Mouse (Mus musculus) embryo, embryonic 10.5 days (tissue): ENCODE results near the gene Ugt1a6a.
A peak's percentile ranks its signal among the peaks of the same experiment; 100 is the strongest.
"Not testable (repeated sequence)": the region's sequence is repeated elsewhere in the genome, so short reads cannot be mapped to it uniquely, and the experiment has no call there.

ENCODE experiments used
- DNase-seq: peaks from one replicate; pipeline ENCODE4 v3.0.0-alpha.2; 2015; ENCODE audit warnings: low spot score

The Ugt1a6a gene

DNA sequence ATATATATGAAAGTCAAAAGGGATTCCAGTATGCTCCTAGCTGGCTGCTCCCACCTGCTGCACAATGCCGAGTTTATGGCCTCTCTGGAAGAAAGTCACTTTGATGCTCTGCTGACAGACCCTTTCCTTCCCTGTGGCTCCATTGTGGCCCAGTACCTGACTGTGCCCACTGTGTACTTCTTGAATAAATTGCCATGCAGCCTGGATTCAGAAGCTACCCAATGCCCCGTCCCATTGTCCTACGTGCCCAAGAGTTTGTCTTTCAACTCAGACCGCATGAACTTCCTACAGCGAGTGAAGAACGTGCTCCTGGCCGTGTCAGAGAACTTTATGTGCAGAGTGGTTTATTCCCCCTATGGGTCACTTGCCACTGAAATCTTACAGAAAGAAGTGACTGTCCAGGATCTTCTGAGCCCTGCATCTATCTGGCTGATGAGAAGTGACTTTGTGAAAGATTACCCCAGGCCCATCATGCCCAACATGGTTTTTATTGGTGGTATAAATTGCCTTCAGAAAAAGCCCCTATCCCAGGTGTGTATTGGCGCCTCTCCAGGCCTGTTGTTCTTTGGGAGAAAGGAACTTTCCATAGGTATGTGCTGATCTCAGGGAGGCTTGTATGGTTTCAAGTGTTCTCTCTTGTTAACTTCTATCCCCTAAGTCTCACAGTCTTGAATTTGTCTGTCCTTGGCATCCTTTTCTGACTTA, 77.9 kb downstream of the Ugt1a6a start:
- DNase-seq = peak; percentile 8

DNA sequence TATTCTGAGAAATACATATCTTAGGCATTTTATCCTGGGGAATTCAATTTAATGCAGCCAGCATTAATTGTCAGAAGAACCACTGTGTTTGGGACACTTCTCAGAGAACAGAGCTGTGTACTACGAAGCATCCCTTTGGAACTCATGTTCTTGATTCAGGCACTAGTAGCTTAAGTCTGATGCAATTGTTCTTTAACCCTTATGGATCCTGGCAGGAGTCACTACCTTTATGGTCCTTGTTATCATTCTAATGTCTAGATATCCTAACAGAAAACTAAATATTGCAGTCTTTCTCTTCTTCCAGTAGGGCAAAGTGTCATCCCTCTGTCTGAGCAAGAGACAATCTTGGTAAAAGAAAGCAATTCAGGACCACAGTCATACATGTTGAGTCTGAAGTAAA, 78.5 kb downstream of the Ugt1a6a start:
- DNase-seq = peak; percentile 14

- peak; percentile 4 for DNase-seq
Measured at GRCm38 (mm10) chr1:88213766-88214461, 79.3 kb downstream of the Ugt1a6a start.

GRCm38 (mm10) chr1:88214462-88214952, 79.9 kb downstream of the Ugt1a6a start:
- peak; percentile 13 for DNase-seq

DNA sequence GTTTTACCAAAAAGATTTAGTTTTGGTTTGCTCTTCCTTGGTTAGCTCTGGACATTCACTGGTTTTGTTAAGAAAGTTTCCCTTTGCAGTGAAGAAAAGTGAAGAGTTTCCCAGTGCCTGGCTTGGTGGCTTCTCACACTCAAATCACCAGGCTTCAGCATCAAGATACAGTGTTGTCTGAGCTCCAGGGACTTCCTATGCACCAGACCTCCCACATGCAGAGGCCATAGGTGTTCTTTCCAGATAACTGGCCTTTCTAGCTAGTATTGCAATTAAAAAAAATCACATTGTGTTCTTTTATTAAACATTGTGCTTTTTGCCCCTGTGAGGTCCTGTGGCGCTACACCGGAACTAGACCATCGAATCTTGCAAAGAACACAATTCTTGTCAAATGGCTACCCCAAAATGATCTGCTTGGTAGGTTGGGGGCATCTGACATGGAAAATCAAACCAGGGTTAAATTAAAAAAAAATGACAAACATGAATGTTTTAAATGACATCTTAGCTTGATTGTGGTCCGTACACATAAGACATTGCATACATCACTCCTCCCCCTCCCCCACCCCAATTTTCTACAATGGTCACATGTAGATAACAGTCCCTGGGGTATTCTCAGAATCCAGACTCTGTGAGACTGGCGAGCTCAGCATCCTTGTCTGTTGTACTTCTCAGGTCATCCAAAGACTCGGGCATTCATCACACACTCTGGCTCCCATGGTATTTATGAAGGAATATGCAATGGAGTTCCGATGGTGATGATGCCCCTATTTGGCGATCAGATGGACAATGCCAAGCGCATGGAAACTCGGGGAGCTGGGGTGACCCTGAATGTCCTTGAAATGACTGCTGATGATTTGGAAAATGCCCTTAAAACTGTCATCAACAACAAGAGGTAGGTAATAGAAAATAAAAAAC, 81.1 kb downstream of the Ugt1a6a start:
- peak; percentile 14 for DNase-seq

DNA sequence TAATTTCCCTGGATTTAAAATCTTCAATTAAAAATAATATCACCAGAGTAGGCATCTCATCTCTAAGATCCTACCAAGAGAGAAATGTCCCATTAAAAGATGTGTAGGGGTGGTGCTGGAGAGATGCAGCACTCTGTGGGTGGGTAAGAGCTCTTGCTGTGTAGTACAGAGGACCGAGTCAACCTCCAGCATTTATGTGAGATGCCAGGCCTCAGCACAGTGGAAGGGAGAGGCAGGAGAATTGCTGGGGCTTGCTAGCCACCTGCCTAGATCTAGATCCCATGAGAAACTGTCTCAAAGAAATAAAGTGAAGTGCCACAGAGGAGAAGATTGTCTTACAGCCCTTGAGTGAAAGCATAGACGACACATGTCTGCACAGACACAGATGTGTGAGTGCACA, 81.9 kb downstream of the Ugt1a6a start:
- DNase-seq = peak; percentile 4

GRCm38 (mm10) chr1:88217144-88217543, 82.5 kb downstream of the Ugt1a6a start:
- peak; percentile 7 for DNase-seq

- peak; percentile 19 for DNase-seq
Measured at GRCm38 (mm10) chr1:88217576-88217975, 83.0 kb downstream of the Ugt1a6a start.

DNA sequence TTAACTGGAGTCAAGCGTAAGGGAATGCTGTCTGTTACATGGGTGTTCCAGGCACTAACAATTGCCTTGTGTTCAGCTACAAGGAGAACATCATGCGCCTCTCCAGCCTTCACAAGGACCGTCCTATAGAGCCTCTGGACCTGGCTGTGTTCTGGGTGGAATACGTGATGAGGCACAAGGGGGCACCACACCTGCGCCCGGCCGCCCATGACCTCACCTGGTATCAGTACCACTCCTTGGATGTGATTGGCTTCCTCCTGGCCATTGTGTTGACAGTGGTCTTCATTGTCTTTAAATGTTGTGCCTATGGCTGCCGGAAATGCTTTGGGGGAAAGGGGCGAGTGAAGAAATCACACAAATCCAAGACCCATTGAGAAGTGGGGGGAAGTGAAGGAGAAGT, 83.4 kb downstream of the Ugt1a6a start:
- DNase-seq = peak; percentile 12

DNA sequence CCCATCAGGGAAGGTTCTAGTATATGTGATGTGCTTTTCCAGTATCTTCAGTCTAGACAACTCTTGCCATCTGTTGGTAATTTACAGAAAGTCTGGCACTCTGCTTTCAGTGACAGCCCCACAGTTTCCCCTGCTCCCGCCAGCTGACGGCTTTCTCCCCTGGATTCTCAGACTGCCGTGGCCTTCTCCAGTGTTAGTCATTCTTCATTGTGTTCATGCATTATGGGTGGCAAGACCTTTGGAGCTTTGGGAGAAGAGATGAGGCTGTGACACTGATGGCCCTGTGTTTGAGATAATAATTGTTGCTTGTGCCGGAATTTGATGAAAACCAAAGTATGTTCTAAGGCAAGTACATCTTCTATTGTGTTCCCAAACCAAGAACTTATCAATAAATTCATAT, 84.0 kb downstream of the Ugt1a6a start:
- DNase-seq = no peak

GRCm38 (mm10) chr1:88219054-88219453, 84.4 kb downstream of the Ugt1a6a start:
- DNase-seq = no peak

DNA sequence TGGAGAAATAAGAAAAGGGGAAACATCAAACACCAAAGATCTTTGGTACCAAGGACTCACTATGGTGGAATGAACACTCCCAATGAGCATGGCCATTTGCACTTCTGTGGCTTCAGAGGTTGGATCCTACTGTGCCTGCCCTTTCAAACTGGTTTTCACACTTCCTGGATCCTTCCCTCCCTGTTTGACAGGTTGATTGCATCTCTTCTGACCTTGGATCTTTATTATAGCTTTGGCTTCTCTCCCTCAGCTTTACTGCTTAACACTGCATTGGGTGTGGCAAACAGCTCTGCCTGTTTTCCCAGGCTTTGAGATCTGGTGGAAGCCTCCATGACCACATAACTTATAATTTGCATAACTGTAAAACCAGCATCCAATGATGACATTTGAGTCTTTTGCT, 85.7 kb downstream of the Ugt1a6a start:
- DNase-seq = no peak

DNA sequence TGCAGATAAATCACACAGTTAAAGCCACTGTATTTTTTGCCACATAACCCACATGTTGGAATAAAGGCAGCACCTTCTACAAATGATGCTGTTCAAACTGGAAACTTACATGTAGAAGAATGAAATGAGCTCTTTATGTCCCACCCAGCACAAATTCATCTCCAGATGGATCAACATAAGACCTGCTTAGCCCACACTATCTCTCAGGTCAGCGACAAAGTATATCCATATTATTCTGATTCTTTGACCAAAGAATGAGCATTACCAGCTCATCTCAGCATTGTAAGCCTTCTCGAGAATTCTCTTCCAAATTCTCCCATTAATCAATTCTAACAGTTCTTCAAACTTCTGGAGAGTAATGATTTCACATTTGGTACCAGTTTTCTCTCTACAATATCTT, 87.6 kb downstream of the Ugt1a6a start:
- no peak for DNase-seq

- DNase-seq = not testable (repeated sequence)
Measured at GRCm38 (mm10) chr1:88223011-88223515, 88.5 kb downstream of the Ugt1a6a start.

DNA sequence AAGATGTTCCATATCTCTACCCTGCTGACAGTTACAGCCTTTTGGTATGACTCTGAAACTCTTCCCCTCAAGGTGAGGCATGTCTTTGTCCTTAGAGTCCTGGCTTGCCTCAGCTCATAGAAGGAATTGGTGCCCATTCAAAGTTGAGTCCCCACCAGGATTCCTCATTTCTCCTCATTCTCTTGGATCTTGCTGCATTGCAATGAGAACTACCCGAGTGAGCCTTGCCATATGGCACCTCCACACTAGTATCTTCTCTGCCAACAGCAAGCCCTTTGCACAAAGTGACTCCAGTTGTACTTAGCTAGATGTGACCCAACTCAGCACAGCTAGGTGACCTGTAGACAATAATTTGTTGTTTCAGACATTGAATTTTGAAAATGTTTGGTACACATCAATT, 89.0 kb downstream of the Ugt1a6a start:
- no peak for DNase-seq

GRCm38 (mm10) chr1:88224029-88224776, 89.6 kb downstream of the Ugt1a6a start:
- no peak for DNase-seq

DNA sequence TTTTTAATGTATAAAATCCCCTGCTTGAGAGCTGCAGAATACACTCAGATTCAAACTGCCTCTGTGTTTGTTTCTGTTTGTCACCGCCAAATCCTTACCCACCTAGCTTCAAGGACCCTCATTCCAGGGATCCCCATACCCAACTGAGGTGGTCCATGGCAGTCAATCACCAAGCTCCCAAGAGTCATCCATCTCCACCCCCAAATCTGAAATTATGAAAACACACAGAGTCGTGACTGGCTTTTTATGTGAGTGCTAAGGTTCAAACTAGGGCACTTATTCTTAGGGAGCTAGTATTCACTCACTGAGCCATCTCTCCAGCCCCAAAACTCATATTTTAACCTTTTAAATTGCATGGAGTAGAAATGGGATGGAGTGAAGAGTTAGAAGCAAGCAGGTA, 90.7 kb downstream of the Ugt1a6a start:
- not testable (repeated sequence) for DNase-seq

DNA sequence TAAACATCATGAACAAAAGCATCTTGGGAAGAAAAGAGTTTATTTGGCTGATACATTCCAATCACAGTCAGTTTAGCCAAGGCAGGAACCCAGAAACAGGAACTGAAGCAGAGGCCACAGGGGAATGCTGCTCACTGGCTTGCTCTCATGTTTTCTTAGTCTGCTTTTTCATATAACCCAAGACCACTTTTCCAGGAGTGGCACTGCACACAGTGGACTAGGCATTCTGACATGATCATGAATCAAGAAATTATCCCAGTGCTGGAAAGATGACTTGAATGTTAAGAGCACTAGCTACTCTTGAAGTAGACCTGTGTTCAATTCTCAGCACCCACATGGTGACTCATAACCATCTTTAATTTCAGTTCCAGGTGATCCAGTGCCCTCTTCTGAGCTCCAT, 91.1 kb downstream of the Ugt1a6a start:
- no peak for DNase-seq

DNA sequence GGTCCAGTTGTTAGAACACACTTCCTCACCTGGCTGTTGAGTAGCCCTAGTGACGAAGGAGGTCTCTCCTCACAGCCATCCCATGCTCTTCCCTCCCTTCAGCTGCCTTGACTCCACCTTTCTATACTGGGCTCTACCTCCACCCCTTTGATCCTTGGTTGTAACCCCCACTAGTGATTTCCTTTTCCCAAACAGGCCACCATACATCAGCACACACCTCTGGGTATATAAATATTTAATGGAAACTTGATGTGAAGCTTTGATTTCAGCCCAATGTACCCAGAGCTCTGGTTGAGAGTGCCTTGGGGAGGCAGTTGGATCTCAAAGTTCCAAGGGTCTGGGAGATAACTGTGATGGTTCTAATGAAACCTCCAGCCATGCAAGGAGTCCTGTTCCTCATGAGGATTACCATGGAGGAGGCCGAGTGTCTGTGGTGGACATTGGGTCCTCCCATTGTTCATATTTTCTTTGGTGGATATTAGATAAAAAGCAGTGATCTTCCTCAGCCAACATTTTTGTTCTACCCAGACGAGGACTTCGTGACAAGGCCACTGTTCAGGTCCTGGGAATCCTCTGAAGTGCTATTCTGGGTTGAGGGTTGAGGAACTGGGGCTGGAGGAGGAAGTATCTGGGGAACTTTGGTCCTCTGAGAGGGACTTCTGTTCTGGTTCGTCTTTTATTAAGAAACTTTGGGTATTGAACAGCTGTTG, 92.2 kb downstream of the Ugt1a6a start, which contains the start of gene Mroh2a:
Mroh2a (plus strand) TSS at position 317 of the 710 bp plus-strand sequence.
- no peak for DNase-seq

DNA sequence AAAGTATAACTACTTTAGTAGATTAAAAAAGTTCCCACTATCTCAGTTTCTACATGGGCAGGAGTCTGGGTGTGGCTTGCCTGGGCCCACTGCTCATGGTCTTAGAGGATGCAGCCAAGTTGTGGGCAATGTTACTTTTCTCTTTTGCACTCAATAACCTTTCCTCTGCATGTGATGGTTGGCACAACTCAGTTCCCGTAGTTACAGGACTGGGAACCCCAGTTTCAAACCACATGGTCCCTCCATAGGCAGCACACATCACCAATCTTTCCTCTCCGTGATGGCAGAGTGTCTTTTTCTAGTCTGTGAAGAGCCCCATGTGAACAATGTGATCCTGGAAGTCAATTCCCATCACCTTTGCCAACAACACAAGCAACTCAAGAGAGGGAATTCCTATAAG, 92.9 kb downstream of the Ugt1a6a start:
- DNase-seq = no peak

- no peak for DNase-seq
Measured at GRCm38 (mm10) chr1:88228121-88228520, 93.5 kb downstream of the Ugt1a6a start.
